Mouse (Mus musculus): Measurements from ENCODE around the gene Slc25a36. TPM values are rescaled to one million over a fixed set of nuclear protein-coding genes. Genes with fewer than 3 reads are reported as not detected.

Slc25a36 gene
- polyA plus RNA-seq, 1 experiment from 2014 or later, result 8.0 TPM

DNA sequence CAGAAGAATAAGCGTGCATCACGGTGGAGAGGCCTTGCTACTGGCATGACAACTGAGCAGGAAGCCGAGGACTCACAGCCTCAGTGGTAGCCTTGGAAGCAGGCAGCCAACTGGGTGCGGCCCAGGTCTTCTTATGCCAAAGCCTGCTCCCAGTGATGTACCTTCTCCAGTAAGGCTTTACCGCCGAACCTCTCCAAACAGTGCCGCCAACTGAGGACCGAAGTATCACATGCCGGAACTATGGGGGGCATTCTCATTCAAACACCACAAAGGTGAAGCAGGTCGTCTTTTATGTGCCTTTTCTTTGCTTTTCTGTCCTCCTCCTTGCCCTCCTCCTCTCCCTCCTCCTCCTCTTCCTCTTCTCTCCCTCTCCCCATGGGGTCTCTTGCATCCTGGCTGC is 3.3 kb upstream of the Slc25a36 start:
- no peaks in the 10 kb centered on the region for H3K9me3 ChIP-seq (replicated peaks; ENCODE audit: control insufficient read depth, low read length)
- H3K36me3 ChIP-seq (ENCODE audit: control insufficient read depth, insufficient read depth), result no peaks in the 10 kb centered on the region
- no peak overlapping the region for H3K4me2 ChIP-seq (ENCODE audit: low read depth, low read length)
- no peak overlapping the region for H3K9ac ChIP-seq (ENCODE audit: low read depth, low read length)
- WGBS (ENCODE audit: insufficient replicate concordance), result 79% methylated on average over 10 of the region's 10 CpGs
- H3K27ac ChIP-seq (ENCODE audit: low read length), result no peak overlapping the region
- H3K27me3 ChIP-seq (ENCODE audit: control insufficient read depth, insufficient read depth, low read depth, low read length), result peaks cover 26% of the 10 kb centered on the region
- no peak for ATAC-seq (ENCODE audit: low read depth)
- no peak overlapping the region for H3K4me3 ChIP-seq (ENCODE audit: low read depth, low read length)
- peaks cover 8% of the 10 kb centered on the region for H3K4me1 ChIP-seq (ENCODE audit: control insufficient read depth, low read depth, low read length)

DNA sequence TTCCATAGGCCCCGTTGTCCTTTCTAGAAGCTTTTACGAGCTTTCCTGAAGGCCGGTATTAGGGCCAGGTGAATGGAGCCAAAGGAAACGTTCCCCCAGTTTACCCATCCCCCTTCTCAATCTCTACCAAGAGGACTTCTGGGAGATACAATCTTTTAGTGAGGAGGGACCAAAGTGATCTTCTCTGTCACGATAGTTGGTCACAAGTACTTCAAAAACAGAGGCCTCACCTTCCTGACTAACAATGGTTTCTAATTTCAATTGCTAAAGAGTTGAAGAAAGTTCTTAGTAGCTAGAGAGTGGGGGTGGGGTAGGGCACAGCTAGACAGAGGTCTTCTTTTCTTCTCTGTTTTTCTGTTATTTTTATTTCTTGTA is 2.6 kb upstream of the Slc25a36 start:
- Histone ChIP-seq H3K36me3 (ENCODE audit: control insufficient read depth, insufficient read depth) (no peaks in the 10 kb centered on the region), H3K9ac (ENCODE audit: low read depth, low read length) (no peak overlapping the region), H3K4me3 (ENCODE audit: low read depth, low read length) (no peak overlapping the region), H3K27me3 (ENCODE audit: control insufficient read depth, insufficient read depth, low read depth, low read length) (peaks cover 26% of the 10 kb centered on the region), H3K27ac (ENCODE audit: low read length) (no peak overlapping the region), H3K4me1 (ENCODE audit: control insufficient read depth, low read depth, low read length) (peaks cover 8% of the 10 kb centered on the region), H3K9me3 (replicated peaks; ENCODE audit: control insufficient read depth, low read length) (no peaks in the 10 kb centered on the region), H3K4me2 (ENCODE audit: low read depth, low read length) (no peak overlapping the region)
- ATAC-seq (ENCODE audit: low read depth), result no peak
- 63% methylated on average over 5 of the region's 5 CpGs for WGBS (ENCODE audit: insufficient replicate concordance)

GRCm38 (mm10) chr9:97112797-97113554 is 2.0 kb upstream of the Slc25a36 start:
- Histone ChIP-seq H3K27ac (ENCODE audit: low read length) (no peak overlapping the region), H3K4me2 (ENCODE audit: low read depth, low read length) (no peak overlapping the region), H3K4me1 (ENCODE audit: control insufficient read depth, low read depth, low read length) (peaks cover 8% of the 10 kb centered on the region), H3K9me3 (replicated peaks; ENCODE audit: control insufficient read depth, low read length) (no peaks in the 10 kb centered on the region), H3K9ac (ENCODE audit: low read depth, low read length) (no peak overlapping the region), H3K27me3 (ENCODE audit: control insufficient read depth, insufficient read depth, low read depth, low read length) (peaks cover 22% of the 10 kb centered on the region), H3K4me3 (ENCODE audit: low read depth, low read length) (no peak overlapping the region), H3K36me3 (ENCODE audit: control insufficient read depth, insufficient read depth) (no peaks in the 10 kb centered on the region)
- whole genome bisulfite sequencing (ENCODE audit: insufficient replicate concordance), result 69% methylated on average over 24 of the region's 24 CpGs
- ATAC-seq (ENCODE audit: low read depth), result no peak

DNA sequence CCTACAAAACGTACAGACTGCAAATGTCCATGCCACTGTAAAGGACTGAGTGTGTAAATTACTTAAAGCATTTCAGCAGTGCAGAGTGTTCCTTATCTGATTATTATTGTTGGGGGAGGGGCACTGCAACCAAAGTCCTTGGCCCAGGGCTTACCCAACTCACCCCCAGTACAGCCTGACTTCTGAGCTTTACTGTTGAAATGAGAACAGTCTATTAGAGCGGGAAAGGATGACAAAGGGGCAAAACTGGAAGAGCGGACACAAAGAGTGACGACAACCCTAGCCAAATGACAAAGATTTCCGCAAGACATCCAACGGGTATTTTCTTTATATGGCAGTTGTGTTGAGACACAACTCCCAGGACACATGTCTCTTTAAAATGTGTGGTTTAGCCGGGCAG is 1.3 kb upstream of the Slc25a36 start:
- Histone ChIP-seq H3K9me3 (replicated peaks; ENCODE audit: control insufficient read depth, low read length) (no peaks in the 10 kb centered on the region), H3K4me3 (ENCODE audit: low read depth, low read length) (no peak overlapping the region), H3K36me3 (ENCODE audit: control insufficient read depth, insufficient read depth) (no peaks in the 10 kb centered on the region), H3K9ac (ENCODE audit: low read depth, low read length) (no peak overlapping the region), H3K27ac (ENCODE audit: low read length) (no peak overlapping the region), H3K4me2 (ENCODE audit: low read depth, low read length) (no peak overlapping the region), H3K4me1 (ENCODE audit: control insufficient read depth, low read depth, low read length) (peaks cover 8% of the 10 kb centered on the region), H3K27me3 (ENCODE audit: control insufficient read depth, insufficient read depth, low read depth, low read length) (peaks cover 25% of the 10 kb centered on the region)
- 80% methylated on average over 7 of the region's 7 CpGs for WGBS (ENCODE audit: insufficient replicate concordance)
- ATAC-seq (ENCODE audit: low read depth), result no peak

- no peak for ATAC-seq (ENCODE audit: low read depth)
- Histone ChIP-seq H3K4me2 (ENCODE audit: low read depth, low read length) (peak overlapping the region; percentile 82), H3K36me3 (ENCODE audit: control insufficient read depth, insufficient read depth) (no peaks in the 10 kb centered on the region), H3K9me3 (replicated peaks; ENCODE audit: control insufficient read depth, low read length) (no peaks in the 10 kb centered on the region), H3K9ac (ENCODE audit: low read depth, low read length) (peak overlapping the region; percentile 77), H3K27me3 (ENCODE audit: control insufficient read depth, insufficient read depth, low read depth, low read length) (peaks cover 26% of the 10 kb centered on the region), H3K27ac (ENCODE audit: low read length) (peak overlapping the region; percentile 77; the same call in 1 of the 2 replicates), H3K4me3 (ENCODE audit: low read depth, low read length) (peak overlapping the region; percentile 83), H3K4me1 (ENCODE audit: control insufficient read depth, low read depth, low read length) (peaks cover 8% of the 10 kb centered on the region)
- 16% methylated on average over 6 of the region's 6 CpGs for WGBS (ENCODE audit: insufficient replicate concordance)
Measured at GRCm38 (mm10) chr9:97111506-97111905, 549 bp upstream of the Slc25a36 start.

DNA sequence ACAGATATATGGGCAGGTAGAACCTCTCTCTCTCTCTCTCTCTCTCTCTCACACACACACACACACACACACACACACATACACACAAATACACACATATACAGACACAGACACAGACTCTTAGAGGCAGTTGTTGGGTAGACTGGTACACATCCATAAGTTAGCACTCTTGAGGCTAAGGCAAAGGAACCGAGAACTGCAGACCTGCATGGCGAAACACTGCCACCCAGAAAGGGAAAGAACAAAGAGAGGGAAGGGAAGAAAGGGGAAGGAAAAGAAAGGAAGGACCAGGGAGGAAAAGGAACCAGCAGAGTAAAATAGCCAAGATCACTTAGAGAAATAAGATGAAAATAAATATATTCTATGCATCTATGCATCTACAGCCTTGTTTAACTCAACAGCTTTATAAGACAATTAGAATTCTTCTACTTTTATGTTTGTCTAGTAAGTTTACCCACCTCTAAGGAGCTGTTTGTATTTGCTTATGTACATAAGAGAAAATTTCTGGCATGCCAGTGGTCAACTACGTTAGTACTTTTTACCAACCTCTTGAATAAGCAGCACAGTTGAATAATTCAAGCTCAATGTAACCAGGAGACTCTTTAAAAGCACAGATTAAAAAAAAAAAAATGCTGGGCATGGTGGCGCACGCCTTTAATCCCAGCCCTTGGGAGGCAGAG is 4.3 kb downstream of the Slc25a36 start:
- 78% methylated on average over 5 of the region's 5 CpGs for WGBS (ENCODE audit: insufficient replicate concordance)
- H3K9me3 ChIP-seq (replicated peaks; ENCODE audit: control insufficient read depth, low read length), result no peaks in the 10 kb centered on the region
- ATAC-seq (ENCODE audit: low read depth), result no peak
- no peak overlapping the region for H3K27ac ChIP-seq (ENCODE audit: low read length)
- H3K4me1 ChIP-seq (ENCODE audit: control insufficient read depth, low read depth, low read length), result peaks cover 12% of the 10 kb centered on the region
- no peak overlapping the region for H3K4me2 ChIP-seq (ENCODE audit: low read depth, low read length)
- H3K27me3 ChIP-seq (ENCODE audit: control insufficient read depth, insufficient read depth, low read depth, low read length), result peaks cover 12% of the 10 kb centered on the region
- no peak overlapping the region for H3K4me3 ChIP-seq (ENCODE audit: low read depth, low read length)
- no peak overlapping the region for H3K9ac ChIP-seq (ENCODE audit: low read depth, low read length)
- no peaks in the 10 kb centered on the region for H3K36me3 ChIP-seq (ENCODE audit: control insufficient read depth, insufficient read depth)

DNA sequence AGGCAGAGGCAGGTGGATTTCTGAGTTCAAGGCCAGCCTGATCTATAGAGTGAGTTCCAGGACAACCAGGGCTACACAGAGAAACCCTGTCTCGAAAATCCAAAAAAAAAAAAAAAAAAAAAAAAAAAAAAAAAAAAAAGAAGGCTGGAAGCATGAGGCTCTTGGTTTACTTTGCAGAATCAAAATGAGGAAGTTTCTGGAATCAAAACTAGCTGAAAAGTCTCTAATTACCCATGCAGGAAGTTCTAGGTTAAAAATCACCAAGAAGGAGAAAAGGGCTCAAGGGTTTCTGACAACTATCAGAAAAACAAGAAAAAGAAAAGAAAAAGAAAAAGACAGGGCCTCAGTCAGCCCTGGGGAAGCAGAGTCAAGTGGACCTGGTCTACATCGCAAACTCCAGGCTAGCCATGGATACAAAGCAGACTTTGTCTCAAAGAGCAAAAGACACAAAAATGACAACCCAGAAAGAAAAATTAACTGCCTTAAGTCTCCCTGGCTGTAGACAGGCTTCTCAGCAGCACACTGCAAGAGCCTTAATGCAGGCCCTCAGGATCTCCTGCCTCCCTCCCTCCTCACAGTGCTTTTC is 5.5 kb downstream of the Slc25a36 start:
- H3K9me3 ChIP-seq (replicated peaks; ENCODE audit: control insufficient read depth, low read length), result no peaks in the 10 kb centered on the region
- H3K36me3 ChIP-seq (ENCODE audit: control insufficient read depth, insufficient read depth), result no peaks in the 10 kb centered on the region
- no peak overlapping the region for H3K27ac ChIP-seq (ENCODE audit: low read length)
- 59% methylated on average over 2 of the region's 2 CpGs for WGBS (ENCODE audit: insufficient replicate concordance)
- no peak overlapping the region for H3K4me3 ChIP-seq (ENCODE audit: low read depth, low read length)
- no peak overlapping the region for H3K4me2 ChIP-seq (ENCODE audit: low read depth, low read length)
- ATAC-seq (ENCODE audit: low read depth), result no peak
- H3K4me1 ChIP-seq (ENCODE audit: control insufficient read depth, low read depth, low read length), result peaks cover 8% of the 10 kb centered on the region
- no peak overlapping the region for H3K9ac ChIP-seq (ENCODE audit: low read depth, low read length)
- peaks cover 12% of the 10 kb centered on the region for H3K27me3 ChIP-seq (ENCODE audit: control insufficient read depth, insufficient read depth, low read depth, low read length)

GRCm38 (mm10) chr9:97103376-97104061 is 7.4 kb downstream of the Slc25a36 start:
- no peak overlapping the region for H3K27ac ChIP-seq (ENCODE audit: low read length)
- peaks cover 4% of the 10 kb centered on the region for H3K4me1 ChIP-seq (ENCODE audit: control insufficient read depth, low read depth, low read length)
- H3K9me3 ChIP-seq (replicated peaks; ENCODE audit: control insufficient read depth, low read length), result no peaks in the 10 kb centered on the region
- H3K27me3 ChIP-seq (ENCODE audit: control insufficient read depth, insufficient read depth, low read depth, low read length), result peaks cover 12% of the 10 kb centered on the region
- no peak overlapping the region for H3K4me3 ChIP-seq (ENCODE audit: low read depth, low read length)
- peak; percentile 72 for ATAC-seq (ENCODE audit: low read depth)
- no peak overlapping the region for H3K4me2 ChIP-seq (ENCODE audit: low read depth, low read length)
- 42% methylated on average over 2 of the region's 2 CpGs for WGBS (ENCODE audit: insufficient replicate concordance)
- H3K36me3 ChIP-seq (ENCODE audit: control insufficient read depth, insufficient read depth), result no peaks in the 10 kb centered on the region
- no peak overlapping the region for H3K9ac ChIP-seq (ENCODE audit: low read depth, low read length)
